Mouse (Mus musculus) heart, adult 2 months (tissue): ENCODE results near the gene Gpbp1l1.

Experiments used
- CTCF ChIP-seq: fragments of 200-600 bp; IDR thresholded peaks from 2 replicates; pipeline ENCODE4 v1.8.1; 2022; ENCODE audit warnings: antibody characterized with exemption, mild to moderate bottlenecking, moderate library complexity
- EP300 ChIP-seq: fragments of 200-500 bp; IDR thresholded peaks from 2 replicates; pipeline ENCODE4 v1.6.1; 2011; ENCODE audit warnings: low read depth, low read length, control low read depth; ENCODE audit not compliant: insufficient read depth
- POLR2A ChIP-seq: fragments of 200-500 bp; IDR thresholded peaks from 2 replicates; pipeline ENCODE4 v1.6.1; 2011; ENCODE audit warnings: mild to moderate bottlenecking, low read depth, low read length, control low read depth; ENCODE audit not compliant: insufficient read depth

DNA sequence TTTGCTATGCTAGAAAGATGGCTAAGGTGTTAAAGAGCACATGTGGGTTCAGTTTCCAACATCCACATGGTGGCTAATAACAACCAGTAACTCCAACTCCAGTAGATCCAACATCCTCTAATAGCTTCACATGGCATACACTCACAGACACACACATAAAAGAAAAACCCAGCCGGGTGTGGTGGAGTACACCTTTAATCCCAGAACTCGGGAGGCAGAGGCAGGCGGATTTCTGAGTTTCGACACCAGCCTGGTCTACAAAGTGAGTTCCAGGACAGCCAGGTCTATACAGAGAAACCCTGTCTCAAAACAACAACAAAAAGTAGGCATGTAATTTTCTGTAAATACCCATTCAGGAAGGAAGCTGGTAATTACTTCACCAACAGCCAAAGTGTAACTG is 67.4 kb downstream of the Gpbp1l1 start:
- no peak for TF ChIP-seq CTCF
- TF ChIP-seq EP300, result no peak
- TF ChIP-seq POLR2A, result no peak
